Mouse (Mus musculus) small intestine, adult 2 months (tissue): ENCODE data around the gene Ss18l1.

Source experiments
- CTCF ChIP-seq: fragments of 200-500 bp; IDR thresholded peaks from 2 replicates; pipeline ENCODE4 v1.5.1; 2012; ENCODE audit warnings: low read depth, mild to moderate bottlenecking, control low read depth, inconsistent platforms, low read length, moderate library complexity, mixed read lengths; ENCODE audit not compliant: insufficient replicate concordance, insufficient read length; ENCODE audit errors: extremely low read depth
- POLR2A ChIP-seq: fragments of 200-500 bp; IDR thresholded peaks from 2 replicates; pipeline ENCODE4 v1.6.1; 2012; ENCODE audit warnings: low read depth, mild to moderate bottlenecking, control low read depth, inconsistent platforms, low read length, moderate library complexity

GRCm38 (mm10) chr2:180020091-180020661 is 22.1 kb upstream of the Ss18l1 start:
- no peak for TF ChIP-seq CTCF
- no peak for TF ChIP-seq POLR2A
